Mouse (Mus musculus): ENCODE measurements around the gene Zfp704. TPM values are rescaled to one million over a fixed set of nuclear protein-coding genes. Genes with fewer than 3 reads are reported as not detected.

Zfp704 gene
- total and polyA plus RNA-seq, 3 experiments, result not detected

DNA sequence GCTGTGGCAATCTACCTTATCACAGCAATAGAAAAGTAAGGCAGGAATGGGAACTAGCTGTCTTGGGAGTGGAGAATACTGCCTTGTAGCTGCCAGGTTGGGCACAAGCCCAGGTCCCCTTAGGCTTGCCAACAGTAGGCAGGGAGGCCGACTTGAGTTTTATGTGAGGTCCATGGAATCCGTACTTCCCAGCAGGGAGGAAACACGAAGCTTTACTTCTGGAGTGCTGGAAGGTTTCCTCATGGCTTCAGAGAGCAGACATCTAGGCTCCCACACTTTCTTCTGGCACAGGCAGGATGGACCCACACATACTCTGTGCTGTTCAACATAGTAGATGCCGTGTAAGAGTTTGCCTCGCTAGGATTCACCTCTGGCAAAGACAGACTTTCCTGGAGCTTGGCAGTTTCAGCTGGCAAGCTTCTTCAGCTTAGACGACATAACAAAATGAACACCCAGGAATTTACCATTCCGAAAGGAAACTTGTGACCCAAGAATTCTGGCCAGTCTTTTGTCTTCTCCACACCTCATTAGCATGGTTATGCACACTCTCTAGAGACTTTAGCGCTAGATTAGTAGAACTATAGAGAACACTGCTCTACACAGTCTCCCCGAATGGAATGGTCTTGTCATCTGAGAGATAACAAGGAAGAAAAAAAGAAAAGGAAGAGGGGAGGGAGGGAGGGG is 79.6 kb downstream of the Zfp704 start:
- H3K79me2 ChIP-seq (replicated peaks; ENCODE audit: control insufficient read depth, extremely low read depth, insufficient read depth, poor library complexity, severe bottlenecking), result no peaks in the 10 kb centered on the region
- no peak overlapping the region for H3K9ac ChIP-seq (ENCODE audit: insufficient read depth, low read depth)
- no peak for DNase-seq (ENCODE audit: extremely low read depth)
- H3K4me1 ChIP-seq (ENCODE audit: control insufficient read depth in 1 of 2, insufficient read depth in 2 of 2), result no peaks in the 10 kb centered on the region
- H3K4me3 ChIP-seq (replicated peaks in 1 of 3; ENCODE audit: low read depth in 2 of 3, low read length in 2 of 3, poor library complexity in 1 of 3), result no peak overlapping the region
- TF ChIP-seq MAFK (IDR thresholded peaks at IDR 0.05; ENCODE audit: insufficient replicate concordance, low read length) (no peak), ZMIZ1 (IDR thresholded peaks at IDR 0.05; ENCODE audit: low read depth, low read length) (no peak), BHLHE40 (IDR thresholded peaks at IDR 0.05; ENCODE audit: low read depth, low read length) (no peak), GABPA (IDR thresholded peaks at IDR 0.05; ENCODE audit: insufficient replicate concordance, low read depth, low read length) (no peak)
- no peak overlapping the region for H3K4me2 ChIP-seq (ENCODE audit: insufficient read depth, low read depth, poor library complexity, severe bottlenecking)
- dilution Hi-C loops (cut with MboI; ENCODE audit: extremely low pct_ligation_motif_present, extremely low pct_unique_long_range_greater_than_20kb, low sequenced_read_pairs), result no loop called here
- H3K27me3 ChIP-seq (replicated peaks), result no peaks in the 10 kb centered on the region
- H3K27ac ChIP-seq (ENCODE audit: insufficient read depth, low read depth), result no peak overlapping the region
- in situ Hi-C loops (cut with MboI; ENCODE audit: low pct_ligation_motif_present, low pct_unique_long_range_greater_than_20kb, low sequenced_read_pairs), result no loop called here
- H3K9me3 ChIP-seq (replicated peaks; ENCODE audit: low read length), result no peaks in the 10 kb centered on the region
- H3K36me3 ChIP-seq (replicated peaks in 1 of 2; ENCODE audit: control insufficient read depth in 1 of 2, insufficient read depth in 1 of 2, low read length in 1 of 2), result no peaks in the 10 kb centered on the region

DNA sequence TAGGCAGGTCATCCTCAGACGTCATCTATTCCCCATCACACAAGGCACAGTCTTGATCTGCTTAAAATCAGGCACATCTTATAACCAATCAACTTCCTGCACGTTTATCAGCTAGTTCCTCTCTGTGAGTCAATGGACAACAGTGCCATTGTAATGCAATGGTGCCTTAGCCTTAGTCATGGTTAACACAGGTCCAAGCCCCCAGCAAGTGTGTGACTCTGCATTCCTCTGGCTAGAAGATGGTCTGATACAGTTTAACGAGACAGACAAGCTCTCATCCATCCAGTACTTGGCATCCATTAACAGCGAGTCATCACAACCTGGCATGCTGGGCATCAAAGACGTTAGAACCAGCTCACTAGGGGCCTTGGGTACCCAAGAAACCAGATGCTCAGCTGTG is 85.5 kb downstream of the Zfp704 start:
- no peak for DNase-seq (ENCODE audit: extremely low read depth)
- no peaks in the 10 kb centered on the region for H3K9me3 ChIP-seq (replicated peaks; ENCODE audit: low read length)
- no peaks in the 10 kb centered on the region for H3K4me1 ChIP-seq (ENCODE audit: control insufficient read depth in 1 of 2, insufficient read depth in 2 of 2)
- no peak overlapping the region for H3K4me2 ChIP-seq (ENCODE audit: insufficient read depth, low read depth, poor library complexity, severe bottlenecking)
- no peak overlapping the region for H3K27ac ChIP-seq (ENCODE audit: insufficient read depth, low read depth)
- no peaks in the 10 kb centered on the region for H3K36me3 ChIP-seq (replicated peaks in 1 of 2; ENCODE audit: control insufficient read depth in 1 of 2, insufficient read depth in 1 of 2, low read length in 1 of 2)
- no peaks in the 10 kb centered on the region for H3K27me3 ChIP-seq (replicated peaks)
- in situ Hi-C loops (cut with MboI; ENCODE audit: low pct_ligation_motif_present, low pct_unique_long_range_greater_than_20kb, low sequenced_read_pairs), result no loop called here
- no peaks in the 10 kb centered on the region for H3K79me2 ChIP-seq (replicated peaks; ENCODE audit: control insufficient read depth, extremely low read depth, insufficient read depth, poor library complexity, severe bottlenecking)
- H3K4me3 ChIP-seq (replicated peaks in 1 of 3; ENCODE audit: low read depth in 2 of 3, low read length in 2 of 3, poor library complexity in 1 of 3), result no peak overlapping the region
- no peak overlapping the region for H3K9ac ChIP-seq (ENCODE audit: insufficient read depth, low read depth)
- dilution Hi-C loops (cut with MboI; ENCODE audit: extremely low pct_ligation_motif_present, extremely low pct_unique_long_range_greater_than_20kb, low sequenced_read_pairs), result no loop called here
- no peak for TF ChIP-seq SIN3A (IDR thresholded peaks at IDR 0.05; ENCODE audit: low read length)
- TF ChIP-seq KAT2A (IDR thresholded peaks at IDR 0.05; ENCODE audit: insufficient replicate concordance, low read length), result no peak
- TF ChIP-seq CHD1 (IDR thresholded peaks at IDR 0.05; ENCODE audit: low read depth, low read length), result no peak
- no peak for TF ChIP-seq TCF12 (IDR thresholded peaks at IDR 0.05; ENCODE audit: low read depth, low read length)
- no peak for TF ChIP-seq ETS1 (conservative IDR thresholded peaks at IDR 0.05; ENCODE audit: low read depth, low read length)
- no peak for TF ChIP-seq BHLHE40 (IDR thresholded peaks at IDR 0.05; ENCODE audit: low read depth, low read length)
- no peak for TF ChIP-seq ELF1 (IDR thresholded peaks at IDR 0.05; ENCODE audit: low read depth, low read length)
- no peak for TF ChIP-seq USF1 (IDR thresholded peaks at IDR 0.05; ENCODE audit: low read depth, low read length)
- TF ChIP-seq ZKSCAN1 (IDR thresholded peaks at IDR 0.05; ENCODE audit: borderline replicate concordance, low read depth, low read length), result no peak
- TF ChIP-seq MEF2A (IDR thresholded peaks at IDR 0.05; ENCODE audit: borderline replicate concordance, low read depth, low read length), result no peak

Data from CH12.LX (cell line).